Mouse (Mus musculus) yolk sac, embryonic 10.5 days (tissue): ENCODE data around the gene Fat3.

ENCODE experiments used
- DNase-seq: peaks from one replicate; pipeline ENCODE4 v3.0.0-alpha.2; 2017; ENCODE audit warnings: low spot score

Gene Fat3

DNA sequence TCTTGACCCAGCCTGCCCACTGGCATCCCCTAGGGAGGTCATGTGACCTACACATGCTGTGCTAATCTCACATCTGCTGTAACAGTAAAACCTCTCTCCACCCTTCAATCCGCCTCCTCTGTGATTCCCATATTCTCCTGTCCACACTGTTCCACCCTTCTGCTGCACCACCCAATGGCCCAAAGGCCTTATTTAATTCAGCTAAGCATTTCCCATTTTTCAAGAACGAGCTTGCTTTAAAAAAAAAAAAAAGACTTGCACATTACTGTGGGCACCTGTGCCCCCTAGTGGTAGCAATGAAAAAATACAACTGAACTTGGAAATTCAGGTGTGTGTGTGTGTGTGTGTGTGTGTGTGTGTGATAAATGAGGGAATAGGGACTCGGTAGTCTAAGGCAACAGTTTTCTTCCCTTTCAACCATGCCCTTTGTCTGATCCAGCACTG is 620.9 kb downstream of the Fat3 start:
- peak; percentile 15 for DNase-seq

DNA sequence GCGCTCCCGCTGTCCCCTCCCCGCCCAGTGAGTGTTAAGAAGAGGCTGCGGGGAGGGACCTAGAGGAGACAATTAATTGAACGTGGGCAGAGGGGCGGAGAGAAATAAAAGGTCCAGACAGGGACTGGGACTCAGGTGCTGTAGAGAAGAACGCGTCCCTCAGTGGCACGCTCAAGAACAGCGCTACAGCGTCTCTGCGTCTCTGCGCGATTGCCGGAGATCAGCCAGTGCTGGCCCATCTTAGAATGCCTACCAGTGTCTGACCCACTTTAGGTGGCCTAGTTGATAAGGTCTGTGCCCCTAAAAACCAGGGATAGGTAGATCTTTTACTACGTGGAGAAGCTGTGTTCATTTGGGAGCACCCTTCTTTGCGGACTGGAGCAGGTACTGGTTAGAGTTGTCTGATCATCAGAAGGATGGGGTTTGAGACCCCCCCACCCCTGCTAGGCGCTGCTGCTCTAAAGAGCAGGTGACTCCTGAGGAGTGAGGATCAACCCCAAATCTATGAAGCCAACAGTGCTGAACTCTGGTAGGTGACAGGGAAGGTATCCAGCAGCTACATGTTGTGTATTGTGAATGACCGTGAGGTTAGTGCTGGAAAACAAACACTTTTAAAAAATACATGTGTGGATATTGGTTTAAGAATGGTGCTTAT is 626.5 kb downstream of the Fat3 start, which contains the start of gene Mtnr1b:
Gene Mtnr1b, minus strand, starts transcription at position 51 of the 655 bp plus-strand sequence.
- no peak for DNase-seq

DNA sequence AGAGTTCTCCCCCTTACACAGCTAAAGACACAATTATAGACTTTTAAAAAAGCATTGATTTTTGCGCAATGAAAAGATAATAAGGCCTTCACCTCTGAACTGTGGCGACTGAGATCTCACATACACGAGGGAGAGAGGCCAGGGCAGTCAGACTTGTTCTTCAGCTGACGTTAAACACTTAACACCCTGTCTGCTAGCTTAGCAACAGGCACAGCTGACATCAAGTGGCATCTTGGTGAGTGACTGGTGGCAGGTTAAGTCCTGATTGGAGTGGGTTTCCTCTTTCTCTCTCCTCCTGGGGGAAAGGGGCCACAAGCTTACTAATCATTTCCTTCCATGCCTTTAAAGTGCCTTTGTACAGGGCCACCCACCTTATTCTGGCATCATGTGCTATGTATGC is 631.1 kb downstream of the Fat3 start:
- no peak for DNase-seq

DNA sequence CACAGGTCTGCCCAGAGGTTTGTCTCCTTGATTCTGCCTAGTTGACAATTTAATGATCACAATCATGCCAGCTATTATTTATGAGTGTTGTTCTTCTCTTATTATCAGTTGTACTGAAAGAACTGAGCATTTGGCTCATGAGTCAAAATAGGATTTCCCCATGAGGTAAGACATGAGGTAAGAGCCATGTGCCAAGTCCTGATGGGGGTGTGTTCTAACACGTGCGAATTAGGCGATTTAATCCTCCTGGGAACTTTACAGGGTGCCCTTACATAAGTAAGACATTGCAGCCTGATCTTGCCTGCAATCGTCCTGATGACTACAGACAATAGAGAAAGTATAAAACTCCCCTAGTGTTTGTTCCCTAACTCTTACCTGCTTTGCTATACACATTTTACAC is 631.6 kb downstream of the Fat3 start:
- DNase-seq: no peak

DNA sequence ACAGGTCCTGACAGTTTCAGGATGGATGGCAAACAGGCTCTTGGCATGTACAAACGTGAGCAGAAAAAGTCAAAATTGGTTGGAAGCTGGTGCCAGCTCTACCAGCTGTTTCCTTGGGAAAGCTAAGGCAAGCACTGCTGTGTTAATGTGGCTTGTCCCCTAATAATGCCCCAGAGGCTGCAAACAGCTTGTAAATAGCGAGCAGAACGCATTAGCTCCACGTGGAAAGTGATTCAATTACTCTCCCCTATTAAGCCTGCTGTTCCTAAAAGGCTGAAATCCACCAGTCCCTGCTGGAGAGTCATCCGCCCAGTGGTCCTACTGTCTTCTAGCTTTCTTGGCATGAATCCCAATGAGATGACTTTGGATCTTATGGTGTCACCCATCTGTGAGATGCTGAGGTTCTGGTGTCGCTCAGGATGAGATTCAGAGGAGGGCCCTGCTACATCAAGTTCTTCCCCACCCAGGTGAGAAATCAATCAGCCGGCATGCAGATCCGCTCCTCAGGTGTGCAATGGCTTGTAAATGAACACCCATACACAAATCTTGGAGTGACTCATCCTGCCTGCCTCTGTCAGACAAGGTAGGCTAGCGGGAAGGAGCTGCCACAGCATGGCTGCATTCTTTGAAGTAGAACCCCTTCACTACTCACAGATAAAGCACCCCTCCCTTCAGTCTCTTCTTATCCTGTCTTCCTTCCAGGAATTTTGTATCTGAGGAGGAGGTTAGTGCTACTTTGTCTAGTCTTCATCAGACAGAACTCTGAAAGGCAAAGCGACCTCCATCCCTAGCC is 634.6 kb downstream of the Fat3 start:
- no peak for DNase-seq

DNA sequence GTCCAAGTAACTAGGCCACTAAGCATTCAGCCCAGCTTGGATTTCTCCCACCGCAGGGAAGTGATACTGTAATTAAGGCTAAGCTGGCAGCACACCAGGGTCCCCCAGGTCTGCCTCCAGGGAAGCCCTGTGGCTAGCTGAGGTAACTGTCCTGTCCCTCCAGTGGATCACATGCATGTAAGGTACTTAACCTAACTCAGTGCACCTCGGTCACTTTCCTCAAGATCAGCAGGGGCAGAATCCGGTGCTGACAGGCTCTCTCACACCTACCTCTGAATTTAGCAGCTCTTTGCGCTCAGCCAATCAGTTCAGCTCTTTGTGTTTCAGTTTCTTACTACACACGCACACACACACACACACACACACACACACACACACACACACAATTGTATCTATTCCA is 639.7 kb downstream of the Fat3 start:
- DNase-seq: no peak
